Mouse (Mus musculus): ENCODE data around the gene Fmo3.

- TF ChIP-seq CTCF (IDR thresholded peaks at IDR 0.05; ENCODE audit: low read depth), result no peak
- no peak for TF ChIP-seq EP300 (IDR thresholded peaks at IDR 0.05; ENCODE audit: low read depth)
Observed at GRCm38 (mm10) chr1:162916661-162917060, 67.7 kb downstream of the Fmo3 start.
